Mouse (Mus musculus): ENCODE measurements at regions not wholly inside any gene's neighbourhood (a gene's known extent, or its start where the extent isn't known, plus 50 kb on each side); places are given as distances from the start of the nearest gene placed in this dataset.
A peak's percentile ranks its signal among the peaks of the same experiment; 100 is the strongest.
"Not testable (repeated sequence)": the region's sequence is repeated elsewhere in the genome, so short reads cannot be mapped to it uniquely, and the experiment has no call there.

GRCm38 (mm10) chr14:9437896-9438295 is 771.9 kb upstream of the 4930452B06Rik start:
- Histone ChIP-seq H3K9me3 (replicated peaks) (no peaks in the 10 kb centered on the region), H3K4me1 (no peaks in the 10 kb centered on the region), H3K9ac (no peak overlapping the region), H3K36me3 (no peaks in the 10 kb centered on the region), H3K4me3 (replicated peaks) (no peak overlapping the region), H3K27ac (no peak overlapping the region), H3K4me2 (no peak overlapping the region), H3K27me3 (no peaks in the 10 kb centered on the region)
- no peak for ATAC-seq (replicated peaks; ENCODE audit: low FRiP score)
- WGBS = 70% methylated on average over 3 of the region's 3 CpGs

- no peak overlapping the region for H3K4me3 ChIP-seq (replicated peaks)
- no peaks in the 10 kb centered on the region for H3K36me3 ChIP-seq
- ATAC-seq (replicated peaks; ENCODE audit: low FRiP score) = no peak
- H3K27ac ChIP-seq = no peak overlapping the region
- WGBS = 98% methylated on average over 2 of the region's 2 CpGs
- H3K9me3 ChIP-seq (replicated peaks) = no peaks in the 10 kb centered on the region
- no peak overlapping the region for H3K4me2 ChIP-seq
- no peaks in the 10 kb centered on the region for H3K4me1 ChIP-seq
- H3K9ac ChIP-seq = no peak overlapping the region
- no peaks in the 10 kb centered on the region for H3K27me3 ChIP-seq
These were observed 769.1 kb upstream of the 4930452B06Rik start for GRCm38 (mm10) chr14:9435136-9435535.

GRCm38 (mm10) chr14:9433081-9433590 is 767.1 kb upstream of the 4930452B06Rik start:
- Histone ChIP-seq H3K4me2 (no peak overlapping the region), H3K36me3 (no peaks in the 10 kb centered on the region), H3K4me3 (replicated peaks) (no peak overlapping the region), H3K27me3 (no peaks in the 10 kb centered on the region), H3K9ac (no peak overlapping the region), H3K27ac (no peak overlapping the region), H3K4me1 (no peaks in the 10 kb centered on the region), H3K9me3 (replicated peaks) (no peaks in the 10 kb centered on the region)
- 52% methylated on average over 1 of the region's 1 CpGs for WGBS
- no peak for ATAC-seq (replicated peaks; ENCODE audit: low FRiP score)

DNA sequence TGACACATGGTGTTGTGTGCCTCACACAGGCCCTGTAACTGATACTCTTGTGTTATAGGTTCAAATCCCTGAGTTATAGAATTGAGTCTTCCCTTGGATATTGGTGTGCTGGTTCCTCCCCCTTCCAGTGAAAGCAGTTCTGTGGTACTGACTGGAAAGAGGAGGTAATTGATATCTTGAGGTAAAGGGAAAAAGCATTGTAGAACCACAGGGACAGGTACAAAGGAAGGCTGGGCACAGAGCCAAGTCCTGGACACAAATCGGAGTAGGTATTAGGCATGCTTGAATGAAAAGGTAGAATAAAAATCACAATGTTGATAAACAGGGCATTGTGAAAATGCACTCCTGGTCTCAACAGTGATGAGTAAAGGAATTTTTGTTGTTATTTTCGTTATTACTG is 765.8 kb upstream of the 4930452B06Rik start:
- Histone ChIP-seq H3K27ac (no peak overlapping the region), H3K9me3 (replicated peaks) (no peaks in the 10 kb centered on the region), H3K36me3 (no peaks in the 10 kb centered on the region), H3K4me1 (no peaks in the 10 kb centered on the region), H3K4me2 (no peak overlapping the region), H3K4me3 (replicated peaks) (no peak overlapping the region), H3K9ac (no peak overlapping the region), H3K27me3 (no peaks in the 10 kb centered on the region)
- WGBS = 84% methylated on average over 2 of the region's 2 CpGs
- ATAC-seq (replicated peaks; ENCODE audit: low FRiP score) = no peak

DNA sequence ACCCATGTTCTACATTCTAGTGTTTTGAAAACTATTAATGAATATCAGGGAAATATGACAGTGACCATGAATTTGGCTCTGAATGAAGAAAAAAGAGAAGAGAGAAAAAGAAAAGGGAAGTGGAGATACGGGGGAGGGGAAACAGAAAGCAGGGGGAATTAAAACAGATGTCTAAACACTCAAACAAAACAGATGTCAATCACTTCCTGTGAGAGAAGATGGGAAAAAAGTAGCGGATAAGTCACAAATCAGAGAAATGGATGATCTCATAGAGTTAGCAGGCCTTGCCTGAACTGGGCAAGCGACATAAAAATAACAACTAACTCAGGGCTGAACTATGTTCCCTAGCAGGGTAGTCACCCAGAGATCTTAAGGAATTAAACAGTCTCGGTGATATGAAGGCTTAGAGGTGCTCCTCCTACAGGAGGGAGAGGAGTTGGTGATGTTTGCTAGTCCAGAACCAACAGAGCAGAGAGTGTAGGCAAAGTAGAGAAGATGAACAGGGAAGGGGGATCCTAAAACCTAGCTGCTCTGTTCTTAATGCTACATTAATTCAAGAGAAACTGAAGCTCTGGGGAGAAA is 745.9 kb upstream of the 4930452B06Rik start:
- no peak overlapping the region for H3K4me2 ChIP-seq
- no peaks in the 10 kb centered on the region for H3K36me3 ChIP-seq
- no peak overlapping the region for H3K27ac ChIP-seq
- H3K4me1 ChIP-seq = no peaks in the 10 kb centered on the region
- H3K9me3 ChIP-seq (replicated peaks) = no peaks in the 10 kb centered on the region
- no peak overlapping the region for H3K9ac ChIP-seq
- ATAC-seq (replicated peaks; ENCODE audit: low FRiP score) = no peak
- 56% methylated on average over 4 of the region's 4 CpGs for WGBS
- H3K4me3 ChIP-seq (replicated peaks) = no peak overlapping the region
- H3K27me3 ChIP-seq = no peaks in the 10 kb centered on the region

- Histone ChIP-seq H3K9ac (no peak overlapping the region), H3K4me1 (no peaks in the 10 kb centered on the region), H3K4me2 (no peak overlapping the region), H3K4me3 (replicated peaks) (no peak overlapping the region), H3K27me3 (no peaks in the 10 kb centered on the region), H3K27ac (no peak overlapping the region), H3K9me3 (replicated peaks) (no peaks in the 10 kb centered on the region), H3K36me3 (no peaks in the 10 kb centered on the region)
- WGBS = 87% methylated on average over 7 of the region's 7 CpGs
- no peak for ATAC-seq (replicated peaks; ENCODE audit: low FRiP score)
These were observed 737.6 kb upstream of the 4930452B06Rik start for GRCm38 (mm10) chr14:9403688-9404087.

DNA sequence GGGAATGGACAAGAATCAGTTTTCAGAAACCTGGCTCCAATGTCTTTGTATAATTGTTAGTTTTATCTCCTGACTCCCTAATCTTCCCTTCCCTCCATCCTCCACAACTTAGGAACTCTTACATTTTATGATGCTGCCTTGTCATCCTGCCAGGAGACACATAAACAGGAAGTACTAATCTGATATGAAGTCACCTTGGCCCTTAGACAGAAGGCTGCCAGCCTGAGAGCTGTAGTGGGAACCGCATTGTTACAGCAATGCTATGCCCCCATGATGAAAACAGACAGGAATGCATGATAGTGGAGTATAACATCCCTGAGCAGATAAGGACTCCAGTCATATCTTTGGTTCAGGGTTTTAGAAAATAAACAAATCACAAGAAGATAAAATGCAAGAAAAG is 734.8 kb upstream of the 4930452B06Rik start:
- Histone ChIP-seq H3K9ac (no peak overlapping the region), H3K4me2 (no peak overlapping the region), H3K4me3 (replicated peaks) (no peak overlapping the region), H3K27me3 (no peaks in the 10 kb centered on the region), H3K36me3 (no peaks in the 10 kb centered on the region), H3K9me3 (replicated peaks) (no peaks in the 10 kb centered on the region), H3K27ac (no peak overlapping the region), H3K4me1 (no peaks in the 10 kb centered on the region)
- 74% methylated on average over 1 of the region's 1 CpGs for WGBS
- ATAC-seq (replicated peaks; ENCODE audit: low FRiP score) = no peak

DNA sequence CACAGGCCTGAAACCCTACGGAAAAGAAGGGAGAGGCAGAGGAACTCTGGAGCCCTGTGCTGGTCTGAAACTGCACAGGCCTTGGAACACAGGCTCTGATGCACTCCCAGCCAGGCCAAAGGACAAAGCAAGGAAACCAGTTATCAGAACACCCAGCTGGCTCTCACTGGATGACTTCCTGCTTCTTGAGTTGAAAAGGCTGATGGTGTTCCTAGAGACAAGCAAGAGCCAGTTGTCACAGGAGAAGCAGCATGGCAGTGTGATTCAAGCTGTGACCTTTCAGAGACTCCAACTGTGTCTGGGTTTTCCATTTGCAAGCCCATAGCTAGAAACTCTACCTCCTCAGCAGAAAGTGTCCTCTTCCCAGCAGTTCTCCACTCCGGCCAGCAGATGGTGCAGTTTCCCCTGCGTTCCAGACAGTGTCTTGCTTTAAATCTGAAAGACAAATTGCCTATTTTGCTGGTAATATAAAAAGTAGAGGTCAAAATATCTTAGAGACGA is 727.3 kb upstream of the 4930452B06Rik start:
- H3K4me2 ChIP-seq = no peak overlapping the region
- H3K4me3 ChIP-seq (replicated peaks) = no peak overlapping the region
- no peak overlapping the region for H3K27ac ChIP-seq
- H3K9ac ChIP-seq = no peak overlapping the region
- no peaks in the 10 kb centered on the region for H3K9me3 ChIP-seq (replicated peaks)
- no peaks in the 10 kb centered on the region for H3K27me3 ChIP-seq
- peak; percentile 52; the same call in 1 of the 2 replicates for ATAC-seq (replicated peaks; ENCODE audit: low FRiP score)
- no peaks in the 10 kb centered on the region for H3K36me3 ChIP-seq
- 16% methylated on average over 4 of the region's 4 CpGs for WGBS
- H3K4me1 ChIP-seq = no peaks in the 10 kb centered on the region

GRCm38 (mm10) chr14:9389878-9390536 is 724.0 kb upstream of the 4930452B06Rik start:
- H3K9me3 ChIP-seq (replicated peaks); H3K27ac ChIP-seq; H3K27me3 ChIP-seq; H3K9ac ChIP-seq; H3K4me1 ChIP-seq; H3K4me2 ChIP-seq; H3K36me3 ChIP-seq; H3K4me3 ChIP-seq (replicated peaks); ATAC-seq (replicated peaks; ENCODE audit: low FRiP score): not testable (repeated sequence)
- WGBS = 90% methylated on average over 5 of the region's 5 CpGs

- Histone ChIP-seq H3K4me2 (no peak overlapping the region), H3K9me3 (replicated peaks) (no peaks in the 10 kb centered on the region), H3K4me3 (replicated peaks) (no peak overlapping the region), H3K36me3 (no peaks in the 10 kb centered on the region), H3K9ac (no peak overlapping the region), H3K4me1 (no peaks in the 10 kb centered on the region), H3K27me3 (no peaks in the 10 kb centered on the region), H3K27ac (no peak overlapping the region)
- ATAC-seq (replicated peaks; ENCODE audit: low FRiP score) = no peak
- 81% methylated on average over 7 of the region's 7 CpGs for WGBS
These were observed 723.1 kb upstream of the 4930452B06Rik start for GRCm38 (mm10) chr14:9389180-9389579.
